Comparison of ENCODE assay signal across 18 mouse cellular contexts in genomic region chr2:167678600-167678999, GRCm38 (mm10). TPM values are rescaled to one million over a fixed set of nuclear protein-coding genes. Genes with fewer than 3 reads are reported as not detected.
A peak's percentile ranks its signal among the peaks of the same experiment; 100 is the strongest.
DNase-seq lines count a peak whose midpoint lies in the region; ATAC-seq and TF ChIP-seq lines count a peak whose summit lies in the region.
"Had no signal": no experiment of that assay in that cellular context is flagged by ENCODE, and none has a peak within 500 bp of the region (broad histone marks: within the 10 kb centered on the region; RNA-seq: fewer than 3 reads in every experiment).

No protein-coding gene starts in this region.

- H3K27me3 ChIP-seq in hindbrain, postnatal 0 days (ENCODE audit: insufficient read depth, low read length), result no peaks in the 10 kb centered on the region
- no peaks in the 10 kb centered on the region; the same call in 1 of the 2 replicates for H3K27me3 ChIP-seq in hindbrain, embryonic 10.5 days (ENCODE audit: insufficient read depth, poor library complexity, severe bottlenecking)
- no peaks in the 10 kb centered on the region for H3K27me3 ChIP-seq in testis, adult 2 months (ENCODE audit: control insufficient read depth, insufficient read depth, low read length)
- H3K27me3 ChIP-seq in stomach, postnatal 0 days (ENCODE audit: control insufficient read depth, insufficient read depth, low read length), result no peaks in the 10 kb centered on the region
- H3K27me3 ChIP-seq: neural tube, embryonic 12.5 days; stomach, embryonic 15.5 days had no signal

- no peak for TF ChIP-seq POLR2A in testis, adult 2 months (IDR thresholded peaks at IDR 0.05; ENCODE audit: control insufficient read depth, low read depth, low read length)

- H3K36me3 ChIP-seq in hindbrain, postnatal 0 days (ENCODE audit: insufficient read depth, low read length), result no peaks in the 10 kb centered on the region
- no peaks in the 10 kb centered on the region for H3K36me3 ChIP-seq in hindbrain, embryonic 10.5 days
- no peaks in the 10 kb centered on the region for H3K36me3 ChIP-seq in testis, adult 2 months (ENCODE audit: control insufficient read depth, insufficient read depth, low read length)
- no peaks in the 10 kb centered on the region for H3K36me3 ChIP-seq in stomach, postnatal 0 days (ENCODE audit: control insufficient read depth, insufficient read depth, low read length)
- H3K36me3 ChIP-seq: embryonic facial prominence, embryonic 10.5 days; forebrain, embryonic 12.5 days; liver, embryonic 13.5 days; neural tube, embryonic 12.5 days; stomach, embryonic 15.5 days had no signal

- no peak for TF ChIP-seq EP300 in stomach, postnatal 0 days (optimal IDR thresholded peaks at IDR 0.05)

- H3K4me2 ChIP-seq in hindbrain, postnatal 0 days (ENCODE audit: low read depth, low read length), result no peak overlapping the region
- no peak overlapping the region for H3K4me2 ChIP-seq in stomach, postnatal 0 days (replicated peaks; ENCODE audit: low read depth)
- H3K4me2 ChIP-seq: forebrain, embryonic 12.5 days; liver, embryonic 13.5 days; neural tube, embryonic 12.5 days; stomach, embryonic 15.5 days had no signal

- no peaks in the 10 kb centered on the region for H3K9me3 ChIP-seq in hindbrain, postnatal 0 days (ENCODE audit: low read length)
- no peaks in the 10 kb centered on the region for H3K9me3 ChIP-seq in hindbrain, embryonic 10.5 days
- no peaks in the 10 kb centered on the region for H3K9me3 ChIP-seq in stomach, postnatal 0 days (ENCODE audit: control insufficient read depth, low read length)
- H3K9me3 ChIP-seq: embryonic facial prominence, embryonic 10.5 days; forebrain, embryonic 12.5 days; liver, embryonic 13.5 days; neural tube, embryonic 12.5 days; stomach, embryonic 15.5 days had no signal

- TF ChIP-seq CTCF in hindbrain, postnatal 0 days (IDR thresholded peaks at IDR 0.05; ENCODE audit: low read depth), result peak; percentile 54
- peak; percentile 60; the same call in 1 of the 2 replicates for TF ChIP-seq CTCF in testis, adult 2 months (IDR thresholded peaks at IDR 0.05; ENCODE audit: control insufficient read depth, insufficient read depth, insufficient replicate concordance, low read depth, low read length)
- TF ChIP-seq CTCF in stomach, postnatal 0 days (IDR thresholded peaks at IDR 0.05; ENCODE audit: low read depth), result peak; percentile 61

- H3K4me3 ChIP-seq in hindbrain, postnatal 0 days (ENCODE audit: low read length), result no peak overlapping the region
- H3K4me3 ChIP-seq in hindbrain, embryonic 10.5 days, result no peak overlapping the region
- no peak overlapping the region for H3K4me3 ChIP-seq in testis, adult 2 months (ENCODE audit: control insufficient read depth, low read depth, low read length)
- no peak overlapping the region for H3K4me3 ChIP-seq in stomach, postnatal 0 days (ENCODE audit: low read depth, low read length)
- H3K4me3 ChIP-seq: embryonic facial prominence, embryonic 10.5 days; forebrain, embryonic 12.5 days; liver, embryonic 13.5 days; neural tube, embryonic 12.5 days; stomach, embryonic 15.5 days had no signal

- no peak for ATAC-seq in hindbrain, postnatal 0 days
- ATAC-seq in stomach, postnatal 0 days (ENCODE audit: low FRiP score, low TSS enrichment), result no peak

- H3K9ac ChIP-seq in hindbrain, postnatal 0 days (replicated peaks; ENCODE audit: low read length), result no peak overlapping the region
- H3K9ac ChIP-seq in stomach, postnatal 0 days (ENCODE audit: low read length), result no peak overlapping the region
- H3K9ac ChIP-seq: forebrain, embryonic 12.5 days; liver, embryonic 13.5 days; neural tube, embryonic 12.5 days; stomach, embryonic 15.5 days had no signal

- H3K27ac ChIP-seq in hindbrain, postnatal 0 days, result no peak overlapping the region
- H3K27ac ChIP-seq in hindbrain, embryonic 10.5 days, result no peak overlapping the region
- no peak overlapping the region for H3K27ac ChIP-seq in testis, adult 2 months (ENCODE audit: control insufficient read depth, insufficient read depth, low read depth, low read length)
- no peak overlapping the region for H3K27ac ChIP-seq in stomach, postnatal 0 days (replicated peaks)
- H3K27ac ChIP-seq: embryonic facial prominence, embryonic 10.5 days; forebrain, embryonic 12.5 days; liver, embryonic 13.5 days; neural tube, embryonic 12.5 days; stomach, embryonic 15.5 days had no signal

- DNase-seq in hindbrain, postnatal 0 days (ENCODE audit: low spot score), result no peak
- DNase-seq in hindbrain, embryonic 10.5 days (ENCODE audit: low spot score), result no peak
- DNase-seq in testis, postnatal 14 days (ENCODE audit: low spot score), result no peak
- DNase-seq in T-cell, adult 2 months (ENCODE audit: low spot score), result peak; percentile 35
- DNase-seq in stomach, postnatal 0 days (ENCODE audit: low spot score), result no peak
- no peak for DNase-seq in urinary bladder, postnatal 36 days (ENCODE audit: low spot score in 2 of 2)
- DNase-seq in layer of hippocampus, adult 9-10 months (ENCODE audit: low spot score), result no peak
- DNase-seq: adrenal gland, postnatal 36 days; cerebellum, adult 9-10 months; gastrocnemius, postnatal 14 days; heart, postnatal 10 days; kidney, adult 11 months; liver, embryonic 13.5 days had no signal

- WGBS in hindbrain, postnatal 0 days, result 53% methylated on average over 5 of the region's 5 CpGs
- WGBS in hindbrain, embryonic 10.5 days, result 45% methylated on average over 5 of the region's 5 CpGs
- WGBS in stomach, postnatal 0 days, result 47% methylated on average over 5 of the region's 5 CpGs

- H3K4me1 ChIP-seq in hindbrain, postnatal 0 days (ENCODE audit: insufficient read depth, low read length), result no peaks in the 10 kb centered on the region
- H3K4me1 ChIP-seq in hindbrain, embryonic 10.5 days (replicated peaks), result peaks cover 11% of the 10 kb centered on the region
- H3K4me1 ChIP-seq in testis, adult 2 months (ENCODE audit: control insufficient read depth, insufficient read depth, low read length), result peaks cover 6% of the 10 kb centered on the region; the same call in 1 of the 2 replicates
- no peaks in the 10 kb centered on the region for H3K4me1 ChIP-seq in stomach, postnatal 0 days (replicated peaks; ENCODE audit: control insufficient read depth, insufficient read depth)
- H3K4me1 ChIP-seq: neural tube, embryonic 12.5 days; stomach, embryonic 15.5 days had no signal

RNA-seq across cellular contexts. Expression of gene Cebpb, which starts 10.1 kb away (rescaled TPM):
- 8.1 and 8.7 TPM in 2 replicates for total RNA-seq in hindbrain, postnatal 0 days (2014; rRNA removed)
- 5.2 and 5.7 TPM in 2 replicates for polyA plus RNA-seq in hindbrain, postnatal 0 days (2015; fragmentation: Nextera tagmentation; extraction: Ambion mirVana)
- polyA plus RNA-seq in hindbrain, embryonic 10.5 days (2016; fragmentation: Nextera tagmentation; extraction: Ambion mirVana), result 1.1 and 1.5 TPM in 2 replicates
- polyA plus RNA-seq in testis, adult 2 months (2012; rRNA removed), result 2.9 and 4.0 TPM in 2 replicates
- polyA plus RNA-seq in stomach, postnatal 0 days (2015; fragmentation: Nextera tagmentation; extraction: Ambion mirVana), result 55.0 and 60.2 TPM in 2 replicates

RNA-seq across cellular contexts. Expression of gene Tmem189, which starts 11.0 kb away (rescaled TPM):
- total RNA-seq in hindbrain, postnatal 0 days (2014; rRNA removed), result 70.0 and 79.9 TPM in 2 replicates
- 41.4 and 42.0 TPM in 2 replicates for polyA plus RNA-seq in hindbrain, postnatal 0 days (2015; fragmentation: Nextera tagmentation; extraction: Ambion mirVana)
- polyA plus RNA-seq in hindbrain, embryonic 10.5 days (2016; fragmentation: Nextera tagmentation; extraction: Ambion mirVana), result 41.2 and 43.8 TPM in 2 replicates
- 97.4 and 99.8 TPM in 2 replicates for polyA plus RNA-seq in testis, adult 2 months (2012; rRNA removed)
- polyA plus RNA-seq in stomach, postnatal 0 days (2015; fragmentation: Nextera tagmentation; extraction: Ambion mirVana), result 74.6 and 85.7 TPM in 2 replicates

RNA-seq across cellular contexts. Expression of gene Gm20431, which starts 17.3 kb away (rescaled TPM):
- 7.5 and 10.7 TPM in 2 replicates for total RNA-seq in hindbrain, postnatal 0 days (2014; rRNA removed)
- 7.2 and 9.8 TPM in 2 replicates for polyA plus RNA-seq in hindbrain, postnatal 0 days (2015; fragmentation: Nextera tagmentation; extraction: Ambion mirVana)
- 4.1 and 6.7 TPM in 2 replicates for polyA plus RNA-seq in hindbrain, embryonic 10.5 days (2016; fragmentation: Nextera tagmentation; extraction: Ambion mirVana)
- 41.0 and 48.4 TPM in 2 replicates for polyA plus RNA-seq in testis, adult 2 months (2012; rRNA removed)
- 13.4 and 14.1 TPM in 2 replicates for polyA plus RNA-seq in stomach, postnatal 0 days (2015; fragmentation: Nextera tagmentation; extraction: Ambion mirVana)
- polyA plus RNA-seq: liver, embryonic 13.5 days had no signal

RNA-seq across cellular contexts. Expression of gene Ube2v1, which starts 46.7 kb away (rescaled TPM):
- 209 and 247 TPM in 2 replicates for total RNA-seq in hindbrain, postnatal 0 days (2014; rRNA removed)
- 380 and 384 TPM in 2 replicates for polyA plus RNA-seq in hindbrain, postnatal 0 days (2015; fragmentation: Nextera tagmentation; extraction: Ambion mirVana)
- polyA plus RNA-seq in hindbrain, embryonic 10.5 days (2016; fragmentation: Nextera tagmentation; extraction: Ambion mirVana), result 385 and 396 TPM in 2 replicates
- polyA plus RNA-seq in testis, adult 2 months (2012; rRNA removed), result 17.9 and 21.6 TPM in 2 replicates
- polyA plus RNA-seq in stomach, postnatal 0 days (2015; fragmentation: Nextera tagmentation; extraction: Ambion mirVana), result 234 and 253 TPM in 2 replicates
